Mouse (Mus musculus): ENCODE measurements at regions not wholly inside any gene's neighbourhood (a gene's known extent, or its start where the extent isn't known, plus 50 kb on each side); places are given as distances from the start of the nearest gene placed in this dataset.

DNA sequence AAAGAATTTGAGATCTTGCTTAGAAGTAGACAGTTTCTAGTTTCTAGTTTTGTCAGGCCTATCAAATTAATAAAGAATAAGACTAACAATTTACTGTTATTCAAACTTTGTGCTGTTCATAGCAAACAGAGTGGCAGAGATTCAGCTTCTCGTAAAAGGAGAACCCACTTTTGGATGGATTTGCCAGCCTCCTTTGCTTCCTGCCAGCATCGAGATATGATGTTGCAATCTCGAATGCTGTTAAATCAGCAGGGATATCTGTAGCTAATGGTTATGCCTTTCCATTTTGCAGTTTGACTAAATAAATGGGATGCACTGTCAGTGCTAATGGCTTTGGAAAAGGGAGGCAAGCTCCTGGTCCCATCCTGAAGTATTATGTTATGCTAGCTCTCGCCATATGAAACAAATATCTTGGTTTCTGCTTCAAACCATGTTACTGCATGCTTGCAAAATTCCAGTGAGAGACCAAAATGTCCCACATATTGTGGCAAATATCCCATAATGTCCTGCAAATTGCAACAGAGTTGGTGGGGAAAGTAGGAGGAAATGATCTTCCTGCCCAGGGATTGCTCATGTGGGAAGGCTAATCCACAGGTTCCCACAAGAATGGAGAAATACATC is 199.9 kb upstream of the Zeb2 start:
- no peak overlapping the region for H3K4me2 ChIP-seq (ENCODE audit: low read depth)
- H3K4me3 ChIP-seq, result no peak overlapping the region
- TF ChIP-seq POLR2A (IDR thresholded peaks at IDR 0.05; ENCODE audit: insufficient read length, low read depth), result no peak
- no peak for TF ChIP-seq E2F4 (IDR thresholded peaks at IDR 0.05; ENCODE audit: insufficient read depth)
- TF ChIP-seq MAX (IDR thresholded peaks at IDR 0.05; ENCODE audit: low read depth), result no peak
- no peak for TF ChIP-seq TCF3 (IDR thresholded peaks at IDR 0.05; ENCODE audit: insufficient read length, low read depth)
- TF ChIP-seq MYOG (IDR thresholded peaks at IDR 0.05; ENCODE audit: control insufficient read depth in 1 of 3, insufficient read depth in 1 of 3, insufficient read length in 2 of 3, low read depth in 2 of 3), result no peak
- no peak for TF ChIP-seq POLR2AphosphoS2 (IDR thresholded peaks at IDR 0.05; ENCODE audit: insufficient read length, low read depth)
- no peak for TF ChIP-seq SRF (IDR thresholded peaks at IDR 0.05; ENCODE audit: control insufficient read depth, insufficient read length, low read depth)
- no peak for TF ChIP-seq TCF12 (IDR thresholded peaks at IDR 0.05; ENCODE audit: insufficient read depth, poor library complexity, severe bottlenecking)
- TF ChIP-seq MYOD1 (IDR thresholded peaks at IDR 0.05; ENCODE audit: control insufficient read depth in 1 of 3, insufficient read length in 2 of 3, low read depth in 2 of 3), result no peak
- TF ChIP-seq REST (IDR thresholded peaks at IDR 0.05; ENCODE audit: insufficient read depth, insufficient read length), result no peak
- TF ChIP-seq USF1 (IDR thresholded peaks at IDR 0.05; ENCODE audit: low read depth), result no peak
- TF ChIP-seq CEBPB (IDR thresholded peaks at IDR 0.05; ENCODE audit: insufficient read depth, poor library complexity, severe bottlenecking), result no peak
- no peaks in the 10 kb centered on the region for H3K36me3 ChIP-seq (ENCODE audit: control insufficient read depth, insufficient read depth)
- no peaks in the 10 kb centered on the region for H3K27me3 ChIP-seq (ENCODE audit: control insufficient read depth, insufficient read depth, insufficient read length)
- H3ac ChIP-seq (ENCODE audit: control insufficient read depth, insufficient read length), result no peak overlapping the region
- no peaks in the 10 kb centered on the region for H3K79me2 ChIP-seq (ENCODE audit: control insufficient read depth, insufficient read depth)

GRCm38 (mm10) chr2:45287530-45288009 is 170.4 kb upstream of the Zeb2 start:
- Histone ChIP-seq H3K4me2 (ENCODE audit: low read depth) (no peak overlapping the region), H3K36me3 (ENCODE audit: control insufficient read depth, insufficient read depth) (no peaks in the 10 kb centered on the region), H3K4me3 (no peak overlapping the region), H3ac (ENCODE audit: control insufficient read depth, insufficient read length) (no peak overlapping the region), H3K79me2 (ENCODE audit: control insufficient read depth, insufficient read depth) (no peaks in the 10 kb centered on the region), H3K27me3 (ENCODE audit: control insufficient read depth, insufficient read depth, insufficient read length) (no peaks in the 10 kb centered on the region)
- TF ChIP-seq USF1 (IDR thresholded peaks at IDR 0.05; ENCODE audit: low read depth) (no peak), POLR2A (IDR thresholded peaks at IDR 0.05; ENCODE audit: insufficient read length, low read depth) (no peak), CEBPB (IDR thresholded peaks at IDR 0.05; ENCODE audit: insufficient read depth, poor library complexity, severe bottlenecking) (no peak), MYOG (IDR thresholded peaks at IDR 0.05; ENCODE audit: control insufficient read depth in 1 of 3, insufficient read depth in 1 of 3, insufficient read length in 2 of 3, low read depth in 2 of 3) (no peak), TCF12 (IDR thresholded peaks at IDR 0.05; ENCODE audit: insufficient read depth, poor library complexity, severe bottlenecking) (no peak), REST (IDR thresholded peaks at IDR 0.05; ENCODE audit: insufficient read depth, insufficient read length) (no peak), MAX (IDR thresholded peaks at IDR 0.05; ENCODE audit: low read depth) (no peak), MYOD1 (IDR thresholded peaks at IDR 0.05; ENCODE audit: control insufficient read depth in 1 of 3, insufficient read length in 2 of 3, low read depth in 2 of 3) (no peak), POLR2AphosphoS2 (IDR thresholded peaks at IDR 0.05; ENCODE audit: insufficient read length, low read depth) (no peak), SRF (IDR thresholded peaks at IDR 0.05; ENCODE audit: control insufficient read depth, insufficient read length, low read depth) (no peak), E2F4 (IDR thresholded peaks at IDR 0.05; ENCODE audit: insufficient read depth) (no peak), TCF3 (IDR thresholded peaks at IDR 0.05; ENCODE audit: insufficient read length, low read depth) (no peak)

GRCm38 (mm10) chr2:45283811-45284210 is 166.6 kb upstream of the Zeb2 start:
- no peaks in the 10 kb centered on the region for H3K27me3 ChIP-seq (ENCODE audit: control insufficient read depth, insufficient read depth, insufficient read length)

GRCm38 (mm10) chr2:45279490-45279889 is 162.3 kb upstream of the Zeb2 start:
- Histone ChIP-seq H3K79me2 (ENCODE audit: control insufficient read depth, insufficient read depth) (no peaks in the 10 kb centered on the region), H3K4me3 (no peak overlapping the region), H3K4me2 (ENCODE audit: low read depth) (no peak overlapping the region), H3ac (ENCODE audit: control insufficient read depth, insufficient read length) (no peak overlapping the region), H3K27me3 (ENCODE audit: control insufficient read depth, insufficient read depth, insufficient read length) (no peaks in the 10 kb centered on the region), H3K36me3 (ENCODE audit: control insufficient read depth, insufficient read depth) (no peaks in the 10 kb centered on the region)
- no peak for TF ChIP-seq POLR2AphosphoS2 (IDR thresholded peaks at IDR 0.05; ENCODE audit: insufficient read length, low read depth)
- TF ChIP-seq MYOD1 (IDR thresholded peaks at IDR 0.05; ENCODE audit: control insufficient read depth in 1 of 3, insufficient read length in 2 of 3, low read depth in 2 of 3), result peak in 2 of 3 experiments; percentile 6 to 40
- peak; percentile 59; the same call in 1 of the 2 replicates for TF ChIP-seq CEBPB (IDR thresholded peaks at IDR 0.05; ENCODE audit: insufficient read depth, poor library complexity, severe bottlenecking)
- no peak for TF ChIP-seq SRF (IDR thresholded peaks at IDR 0.05; ENCODE audit: control insufficient read depth, insufficient read length, low read depth)
- no peak for TF ChIP-seq REST (IDR thresholded peaks at IDR 0.05; ENCODE audit: insufficient read depth, insufficient read length)
- peak in 1 of 3 experiments; percentile 42 for TF ChIP-seq MYOG (IDR thresholded peaks at IDR 0.05; ENCODE audit: control insufficient read depth in 1 of 3, insufficient read depth in 1 of 3, insufficient read length in 2 of 3, low read depth in 2 of 3)

More at GRCm38 (mm10) chr2:45283811-45284210, 166.6 kb upstream of the Zeb2 start:
- Histone ChIP-seq H3K4me2 (ENCODE audit: low read depth) (no peak overlapping the region), H3ac (ENCODE audit: control insufficient read depth, insufficient read length) (no peak overlapping the region), H3K36me3 (ENCODE audit: control insufficient read depth, insufficient read depth) (no peaks in the 10 kb centered on the region), H3K4me3 (no peak overlapping the region), H3K79me2 (ENCODE audit: control insufficient read depth, insufficient read depth) (no peaks in the 10 kb centered on the region)
- TF ChIP-seq MAX (IDR thresholded peaks at IDR 0.05; ENCODE audit: low read depth), result no peak
- no peak for TF ChIP-seq MYOG (IDR thresholded peaks at IDR 0.05; ENCODE audit: control insufficient read depth in 1 of 3, insufficient read depth in 1 of 3, insufficient read length in 2 of 3, low read depth in 2 of 3)
- no peak for TF ChIP-seq USF1 (IDR thresholded peaks at IDR 0.05; ENCODE audit: low read depth)
- no peak for TF ChIP-seq E2F4 (IDR thresholded peaks at IDR 0.05; ENCODE audit: insufficient read depth)
- TF ChIP-seq POLR2AphosphoS2 (IDR thresholded peaks at IDR 0.05; ENCODE audit: insufficient read length, low read depth), result no peak

- no peak for TF ChIP-seq POLR2AphosphoS2 (IDR thresholded peaks at IDR 0.05; ENCODE audit: insufficient read length, low read depth)
- no peaks in the 10 kb centered on the region for H3K79me2 ChIP-seq (ENCODE audit: control insufficient read depth, insufficient read depth)
- no peaks in the 10 kb centered on the region for H3K27me3 ChIP-seq (ENCODE audit: control insufficient read depth, insufficient read depth, insufficient read length)
- no peak overlapping the region for H3K4me2 ChIP-seq (ENCODE audit: low read depth)
- no peak overlapping the region for H3ac ChIP-seq (ENCODE audit: control insufficient read depth, insufficient read length)
- no peak overlapping the region for H3K4me3 ChIP-seq
- H3K36me3 ChIP-seq (ENCODE audit: control insufficient read depth, insufficient read depth), result no peaks in the 10 kb centered on the region
Measured at GRCm38 (mm10) chr2:45277602-45278001, 160.4 kb upstream of the Zeb2 start.
